Mouse (Mus musculus): ENCODE data around the gene Polr3e.

Gene Polr3e

GRCm38 (mm10) chr7:120980931-120981924 lies 63.7 kb downstream of the Polr3e start:
- peak; percentile 62 for DNase-seq

GRCm38 (mm10) chr7:120982200-120982841 lies 64.8 kb downstream of the Polr3e start, which contains the start of the genes Cdr2 and Mfsd13b:
Gene Cdr2 (minus strand): TSS chr7:120982312.
Gene Mfsd13b (plus strand): TSS chr7:120982509.
- DNase-seq = peak; percentile 97

- no peak for DNase-seq
Observed at GRCm38 (mm10) chr7:120982968-120983367, 65.4 kb downstream of the Polr3e start.

- DNase-seq = no peak
Observed at GRCm38 (mm10) chr7:120991191-120991590, 73.6 kb downstream of the Polr3e start.
